Mouse (Mus musculus) layer of hippocampus, adult 2 months (tissue): ENCODE data around the gene Rpl11. TPM values are rescaled to one million over a fixed set of nuclear protein-coding genes. Genes with fewer than 3 reads are reported as not detected.

ENCODE experiments used
- DNase-seq, 2 experiments: peaks; one replicate each; pipeline ENCODE4 v3.0.0; 2022; ENCODE audit warnings: low spot score in 2 of 2
- H3K27ac ChIP-seq: fragments of 200-600 bp; 2 replicates; pipeline ENCODE4 v1.8.1; 2022
- H3K4me3 ChIP-seq: fragments of 200-600 bp; 2 replicates; pipeline ENCODE4 v1.8.1; 2022; ENCODE audit warnings: mild to moderate bottlenecking
- CTCF ChIP-seq: fragments of 200-600 bp; conservative IDR thresholded peaks from 2 replicates; pipeline ENCODE4 v1.8.1; 2022; ENCODE audit warnings: antibody characterized with exemption, mild to moderate bottlenecking, moderate library complexity
- total RNA-seq, 2 experiments: library from RNA; stranded (reverse); gene quantifications; 2 replicates each; pipeline ENCODE4 v1.2.3; 2021

Gene Rpl11
- total RNA-seq, 2 experiments from 2014 or later: 291 to 317 TPM

GRCm38 (mm10) chr4:136030968-136031909 is 22.0 kb downstream of the Rpl11 start:
- Histone ChIP-seq H3K27ac (no peak overlapping the region), H3K4me3 (no peak overlapping the region)
- no peak for DNase-seq
- TF ChIP-seq CTCF: no peak

DNA sequence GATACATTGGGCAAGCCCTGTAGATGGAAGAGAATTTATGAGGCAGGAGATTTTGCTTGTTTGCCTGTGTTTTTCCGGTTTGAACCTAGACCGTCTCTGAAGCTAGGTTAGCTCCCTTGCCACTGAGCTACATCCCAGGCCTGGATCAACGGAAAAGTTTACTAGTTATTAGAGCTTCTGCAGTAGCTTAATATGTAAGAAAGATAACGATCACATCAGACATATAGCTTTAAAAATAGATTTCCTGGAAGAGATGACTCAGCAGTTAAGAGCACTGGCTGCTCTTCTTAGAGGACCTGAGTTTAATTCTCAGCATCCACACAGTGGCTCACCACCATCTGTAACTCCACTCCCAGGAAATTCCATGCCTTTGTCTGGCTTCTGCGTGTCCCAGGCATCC is 24.5 kb downstream of the Rpl11 start:
- DNase-seq: no peak
- Histone ChIP-seq H3K27ac (peak overlapping the region; percentile 16; the same call in 1 of the 2 replicates), H3K4me3 (no peak overlapping the region)
- no peak for TF ChIP-seq CTCF

DNA sequence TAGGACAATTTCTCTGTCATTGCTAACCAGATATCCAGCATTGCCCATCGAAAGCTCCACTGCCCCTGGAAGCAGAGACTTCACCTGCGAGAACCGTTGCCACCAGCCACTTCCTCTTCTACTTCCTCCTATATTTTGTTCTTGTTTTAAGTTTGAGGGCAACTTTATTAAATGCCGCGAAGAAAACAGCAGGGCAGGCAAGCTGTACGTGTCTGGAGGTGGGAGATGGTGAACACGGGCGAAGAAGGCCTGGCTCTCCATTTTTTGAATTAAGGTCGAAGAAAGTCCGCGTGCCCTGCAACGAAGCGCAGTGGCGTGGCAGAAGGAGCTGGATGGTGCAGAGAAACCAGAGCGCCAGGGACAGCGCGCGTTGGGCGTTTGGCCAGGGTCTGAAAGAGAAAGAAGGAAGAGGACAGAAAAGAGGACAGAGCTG is 25.1 kb downstream of the Rpl11 start:
- Histone ChIP-seq H3K27ac (peak overlapping the region; percentile 16; the same call in 1 of the 2 replicates), H3K4me3 (no peak overlapping the region)
- no peak for TF ChIP-seq CTCF
- no peak for DNase-seq

GRCm38 (mm10) chr4:136027416-136028131 is 25.7 kb downstream of the Rpl11 start:
- TF ChIP-seq CTCF: no peak
- H3K27ac ChIP-seq: no peak overlapping the region
- no peak overlapping the region for H3K4me3 ChIP-seq
- no peak for DNase-seq

DNA sequence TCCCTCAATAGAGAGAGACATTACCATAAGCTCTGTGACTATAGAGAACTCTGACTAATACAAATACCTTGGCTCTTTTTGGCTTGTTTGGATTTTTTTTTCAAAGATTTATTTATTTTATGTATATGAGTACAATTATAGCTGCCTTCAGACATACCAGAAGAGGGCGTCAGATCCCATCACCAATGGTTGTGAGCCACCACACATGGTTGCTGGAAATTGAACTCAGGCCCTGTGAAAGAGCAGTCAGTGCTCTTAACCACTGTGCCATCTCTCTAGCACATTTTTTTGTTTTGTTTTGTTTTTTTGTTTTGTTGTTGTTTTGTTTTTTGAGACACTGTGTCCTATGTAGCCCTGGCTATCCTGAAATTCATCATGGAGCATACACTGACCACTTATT is 27.9 kb downstream of the Rpl11 start:
- no peak for TF ChIP-seq CTCF
- Histone ChIP-seq H3K27ac (no peak overlapping the region), H3K4me3 (no peak overlapping the region)
- DNase-seq: no peak

DNA sequence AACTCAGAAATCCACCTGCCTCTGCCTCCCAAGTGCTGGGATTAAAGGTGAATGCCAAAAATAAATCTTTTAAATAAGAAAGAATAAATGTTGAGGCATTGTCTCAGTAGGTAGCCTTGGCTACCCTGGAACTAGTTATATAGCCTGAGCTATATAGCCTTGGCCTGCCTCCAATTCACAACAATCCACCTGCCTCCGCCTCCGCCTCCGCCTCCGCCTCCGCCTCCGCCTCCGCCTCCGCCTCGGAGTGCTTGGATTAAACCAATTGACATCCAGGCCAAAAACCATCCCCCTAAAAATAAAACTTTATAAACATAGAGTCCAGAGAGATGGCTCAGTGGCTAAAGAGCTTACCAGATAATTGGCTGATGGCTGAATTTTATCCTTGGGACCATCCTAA is 30.3 kb downstream of the Rpl11 start:
- no peak for TF ChIP-seq CTCF
- Histone ChIP-seq H3K4me3 (no peak overlapping the region), H3K27ac (no peak overlapping the region)
- DNase-seq: no peak

DNA sequence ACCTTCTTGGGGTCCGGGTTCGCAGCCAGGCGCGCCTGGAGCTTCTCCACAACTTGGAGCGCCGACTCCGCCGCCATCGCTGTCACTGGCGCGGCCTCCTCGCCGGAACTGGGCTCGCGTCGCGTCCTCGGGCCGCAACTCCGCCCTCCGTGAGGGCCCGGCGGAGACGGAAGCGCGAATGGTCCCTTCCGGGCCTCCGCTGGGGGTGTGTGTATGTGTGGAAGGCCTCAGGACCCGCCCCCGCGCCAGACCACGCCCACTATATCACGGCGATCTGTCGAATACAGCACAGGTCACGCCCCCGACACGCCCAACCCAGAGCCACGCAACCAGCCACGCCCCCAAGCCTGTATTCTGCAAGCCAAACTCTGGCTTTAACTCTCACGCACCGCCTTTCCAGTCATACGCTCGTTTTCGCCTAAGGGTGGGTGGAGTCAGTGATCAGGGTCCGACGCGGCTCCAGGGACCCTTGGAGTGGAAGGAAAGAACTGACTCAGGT is 31.6 kb downstream of the Rpl11 start, which contains the start of gene Eloa:
Gene Eloa, minus strand, starts transcription at position 215 of the 499 bp plus-strand sequence.
- peak; percentile 99 for DNase-seq
- Histone ChIP-seq H3K4me3 (peak within 1 kb of the TSS; percentile 96), H3K27ac (peak within 1 kb of the TSS; percentile 91)
- no peak for TF ChIP-seq CTCF

DNA sequence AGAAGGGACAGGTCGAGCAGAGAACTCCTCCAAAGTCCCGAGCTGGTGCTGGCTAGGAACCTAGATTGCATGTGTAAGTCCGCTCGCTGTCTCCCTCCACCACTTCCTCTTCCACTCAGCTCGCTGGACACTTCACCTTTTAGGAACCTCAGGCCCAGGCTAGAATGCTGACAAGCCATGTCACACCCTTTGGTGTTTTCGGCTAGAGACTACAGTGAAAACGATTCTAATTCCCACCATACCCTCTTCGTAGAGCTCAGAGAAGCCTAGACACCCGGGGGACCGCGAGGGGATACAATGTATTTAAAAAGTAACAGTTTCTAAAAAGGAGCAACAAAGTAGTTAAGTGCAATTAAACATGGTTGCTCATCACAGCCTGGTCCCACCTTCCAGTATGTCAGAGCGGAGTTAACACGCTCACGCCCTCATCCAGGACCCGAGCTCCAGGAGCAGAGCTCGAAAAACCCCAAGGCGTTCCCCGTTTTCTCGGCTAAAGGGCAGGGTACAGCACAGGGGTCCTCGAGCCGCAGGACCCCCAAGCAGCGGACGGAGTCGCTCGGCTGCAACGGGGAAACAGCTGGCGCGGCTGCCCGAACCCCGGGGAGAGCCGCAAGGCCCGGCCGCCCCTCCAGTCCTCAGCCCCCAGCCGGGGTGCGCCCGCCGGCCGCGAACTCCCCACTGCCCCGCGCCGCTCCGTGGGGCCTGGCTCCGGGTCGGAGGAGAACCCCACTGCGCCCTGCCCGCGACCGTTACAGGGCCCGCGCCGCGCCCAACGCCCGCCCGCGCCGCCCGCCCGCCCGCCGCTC is 32.3 kb downstream of the Rpl11 start:
- TF ChIP-seq CTCF: no peak
- no peak for DNase-seq
- H3K27ac ChIP-seq: peak overlapping the region; percentile 91
- peak overlapping the region; percentile 96 for H3K4me3 ChIP-seq

DNA sequence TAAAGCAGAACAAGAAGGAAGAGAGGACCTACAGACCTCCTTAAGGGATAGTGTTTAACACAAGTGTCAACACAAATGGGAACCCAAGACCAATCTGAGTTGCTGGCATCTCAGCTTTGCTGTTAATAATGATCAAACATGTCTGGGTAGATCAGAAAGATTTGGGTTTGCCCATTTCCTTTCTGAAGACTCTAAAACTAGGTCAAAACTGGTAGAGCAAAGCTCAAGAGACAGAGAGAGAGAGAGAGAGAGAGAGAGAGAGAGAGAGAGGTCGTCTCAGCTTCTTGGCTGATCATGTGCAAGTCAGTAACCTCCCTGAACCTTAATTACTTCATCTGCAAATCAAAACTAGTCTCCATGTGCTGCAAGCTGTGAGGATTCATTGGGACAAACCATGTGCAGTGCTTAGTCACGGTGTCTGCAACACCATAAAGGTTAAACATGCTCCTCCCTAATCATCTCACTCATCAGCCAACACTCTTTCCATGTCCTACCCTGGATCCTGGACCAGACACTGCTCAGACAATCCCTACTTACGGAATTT is 37.1 kb downstream of the Rpl11 start:
- no peak for DNase-seq
- Histone ChIP-seq H3K4me3 (no peak overlapping the region), H3K27ac (no peak overlapping the region)
- TF ChIP-seq CTCF: no peak

GRCm38 (mm10) chr4:136010586-136010985 is 42.6 kb downstream of the Rpl11 start:
- no peak overlapping the region for H3K27ac ChIP-seq
- 0 out of 2 replicates have a peak, but pooled peaks have one; percentile 18 for TF ChIP-seq CTCF
- DNase-seq: no peak
- no peak overlapping the region for H3K4me3 ChIP-seq

DNA sequence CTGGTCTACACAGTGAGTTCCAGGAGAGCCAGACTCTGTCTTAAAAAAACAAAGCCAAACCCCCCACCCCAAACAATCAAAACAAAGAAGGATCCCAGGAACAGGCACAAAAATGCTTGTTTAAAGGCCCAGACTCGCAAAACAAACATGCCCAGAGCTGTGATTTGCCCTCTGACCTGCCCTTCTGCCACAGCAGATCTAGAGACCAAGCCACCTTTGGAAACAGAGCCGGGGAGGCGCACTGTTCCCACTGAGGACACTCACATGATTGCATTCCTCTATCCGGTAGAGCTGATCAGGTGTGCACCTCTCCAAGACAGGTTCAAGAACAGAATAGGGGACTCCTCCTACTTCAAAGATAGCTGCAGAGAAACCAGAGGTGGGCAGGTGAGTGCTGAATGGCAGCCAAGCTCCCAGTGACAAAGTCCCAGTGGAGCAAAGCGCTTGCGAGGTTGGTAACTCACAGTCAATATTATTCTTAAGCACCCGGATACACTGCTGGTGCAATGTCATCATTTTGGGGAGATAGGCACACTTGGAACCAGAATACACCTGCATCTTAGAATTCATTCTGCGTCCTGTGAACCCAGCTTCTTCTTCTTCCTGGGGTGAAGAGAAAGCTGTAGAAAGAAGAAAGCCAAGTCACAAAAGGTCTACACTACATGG is 44.3 kb downstream of the Rpl11 start:
- TF ChIP-seq CTCF: no peak
- DNase-seq: no peak
- H3K4me3 ChIP-seq: no peak overlapping the region

GRCm38 (mm10) chr4:136006821-136007220 is 46.4 kb downstream of the Rpl11 start:
- no peak overlapping the region for H3K4me3 ChIP-seq
- no peak for TF ChIP-seq CTCF

More for the DNA sequence above, 44.3 kb downstream of the Rpl11 start:
- H3K27ac ChIP-seq: no peak overlapping the region

More at GRCm38 (mm10) chr4:136006821-136007220, 46.4 kb downstream of the Rpl11 start:
- DNase-seq: no peak
- H3K27ac ChIP-seq: no peak overlapping the region
